Mouse (Mus musculus): ENCODE data around the gene AL731706.2. TPM values are rescaled to one million over a fixed set of nuclear protein-coding genes. Genes with fewer than 3 reads are reported as not detected.

Gene AL731706.2
- polyA plus RNA-seq, 1 experiment from 2014 or later, result 25.1 TPM

GRCm38 (mm10) chr2:136837994-136838393, 47.5 kb downstream of the AL731706.2 start:
- WGBS, result 59% methylated on average over 1 of the region's 1 CpGs
- ATAC-seq (ENCODE audit: low read depth), result no peak

GRCm38 (mm10) chr2:136835882-136836281, 49.6 kb downstream of the AL731706.2 start:
- Histone ChIP-seq H3K27me3 (ENCODE audit: control insufficient read depth, insufficient read depth, low read length) (no peaks in the 10 kb centered on the region), H3K9ac (replicated peaks; ENCODE audit: low read depth, low read length) (no peak overlapping the region), H3K4me2 (ENCODE audit: low read depth, low read length) (no peak overlapping the region), H3K36me3 (ENCODE audit: control insufficient read depth, insufficient read depth, low read length) (no peaks in the 10 kb centered on the region), H3K27ac (ENCODE audit: low read depth, low read length) (no peak overlapping the region), H3K4me1 (ENCODE audit: control insufficient read depth, insufficient read depth, low read length) (no peaks in the 10 kb centered on the region), H3K4me3 (ENCODE audit: low read depth, low read length) (no peak overlapping the region), H3K9me3 (ENCODE audit: control insufficient read depth, low read length) (no peaks in the 10 kb centered on the region)
- WGBS, result 68% methylated on average over 3 of the region's 3 CpGs
- no peak for ATAC-seq (ENCODE audit: low read depth)

More at GRCm38 (mm10) chr2:136837994-136838393, 47.5 kb downstream of the AL731706.2 start:
- Histone ChIP-seq H3K4me1 (ENCODE audit: control insufficient read depth, insufficient read depth, low read length) (no peaks in the 10 kb centered on the region), H3K9ac (replicated peaks; ENCODE audit: low read depth, low read length) (no peak overlapping the region), H3K27ac (ENCODE audit: low read depth, low read length) (no peak overlapping the region), H3K36me3 (ENCODE audit: control insufficient read depth, insufficient read depth, low read length) (no peaks in the 10 kb centered on the region), H3K27me3 (ENCODE audit: control insufficient read depth, insufficient read depth, low read length) (no peaks in the 10 kb centered on the region), H3K4me2 (ENCODE audit: low read depth, low read length) (no peak overlapping the region), H3K9me3 (ENCODE audit: control insufficient read depth, low read length) (no peaks in the 10 kb centered on the region), H3K4me3 (ENCODE audit: low read depth, low read length) (no peak overlapping the region)

Other genes starting within 250 kb of the AL731706.2 start
- gene Snap25, start 172.2 kb downstream of the AL731706.2 start, polyA plus RNA-seq (2014; fragmentation: Nextera tagmentation; extraction: Ambion mirVana), result 324 and 432 TPM in 2 replicates
- gene Slx4ip, start 5.5 kb upstream of the AL731706.2 start, polyA plus RNA-seq (2014; fragmentation: Nextera tagmentation; extraction: Ambion mirVana), result 12.3 and 13.2 TPM in 2 replicates
- gene AL731706.1, start 5.7 kb upstream of the AL731706.2 start, polyA plus RNA-seq (2014; fragmentation: Nextera tagmentation; extraction: Ambion mirVana), result 22.0 and 25.6 TPM in 2 replicates
- gene Mkks, start 5.7 kb upstream of the AL731706.2 start, polyA plus RNA-seq (2014; fragmentation: Nextera tagmentation; extraction: Ambion mirVana), result 14.0 and 17.4 TPM in 2 replicates
- 5.4 and 13.3 TPM in 2 replicates for gene Jag1, start 231.0 kb upstream of the AL731706.2 start, polyA plus RNA-seq (2014; fragmentation: Nextera tagmentation; extraction: Ambion mirVana)

Data from neural tube, embryonic 14.5 days (tissue).